Mouse (Mus musculus): ENCODE measurements at regions not wholly inside any gene's neighbourhood (a gene's known extent, or its start where the extent isn't known, plus 50 kb on each side); places are given as distances from the start of the nearest gene placed in this dataset.

DNA sequence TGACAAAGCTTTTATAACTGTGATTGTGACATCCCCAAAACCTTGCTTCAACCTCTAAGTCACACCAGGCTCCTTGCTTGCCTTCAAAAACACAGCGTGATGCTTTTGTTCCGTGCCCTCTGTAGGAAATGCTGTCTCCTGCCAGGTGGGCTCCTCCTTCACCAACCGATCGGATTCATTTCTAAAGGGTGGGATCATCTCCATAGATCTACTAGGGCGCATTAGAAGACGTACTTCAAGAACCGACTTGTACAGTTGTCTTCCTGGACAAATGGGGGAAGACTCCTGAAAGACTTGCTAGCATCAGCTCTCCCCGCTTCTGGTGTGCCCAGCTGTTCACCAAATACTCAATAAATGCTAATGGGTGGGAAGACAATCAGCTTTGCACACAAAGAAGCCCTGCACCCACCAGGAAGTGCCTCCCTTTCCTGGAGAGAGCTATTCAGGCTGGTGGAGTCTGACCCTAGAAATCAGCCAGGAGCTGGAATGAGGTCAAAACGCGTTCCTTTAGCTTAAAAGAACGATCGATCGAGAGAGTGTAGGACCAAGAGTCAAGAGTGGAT, 53.0 kb downstream of the Hoxa1 start:
- no peak for ATAC-seq (ENCODE audit: poor library complexity, severe bottlenecking)

DNA sequence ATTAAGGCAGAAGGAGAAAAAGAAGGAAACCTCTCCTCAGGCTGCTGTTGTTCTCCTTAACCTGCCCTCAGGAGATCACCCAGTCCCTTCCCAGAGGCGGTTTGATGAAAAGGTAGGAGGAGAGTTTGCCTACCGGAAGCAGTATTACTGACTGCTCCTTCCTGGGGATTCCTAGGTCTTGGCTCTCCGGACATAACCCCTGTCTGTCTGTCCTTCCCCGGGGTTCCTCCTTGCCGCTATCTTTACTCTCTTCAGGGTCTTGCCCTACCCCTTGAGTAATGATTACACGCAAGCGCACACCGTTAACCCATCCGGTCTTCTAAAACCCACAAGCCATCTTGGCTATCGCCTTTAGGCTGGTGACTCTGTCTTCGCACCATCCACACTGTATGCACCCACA, 54.0 kb downstream of the Hoxa1 start:
- ATAC-seq (ENCODE audit: poor library complexity, severe bottlenecking): no peak

DNA sequence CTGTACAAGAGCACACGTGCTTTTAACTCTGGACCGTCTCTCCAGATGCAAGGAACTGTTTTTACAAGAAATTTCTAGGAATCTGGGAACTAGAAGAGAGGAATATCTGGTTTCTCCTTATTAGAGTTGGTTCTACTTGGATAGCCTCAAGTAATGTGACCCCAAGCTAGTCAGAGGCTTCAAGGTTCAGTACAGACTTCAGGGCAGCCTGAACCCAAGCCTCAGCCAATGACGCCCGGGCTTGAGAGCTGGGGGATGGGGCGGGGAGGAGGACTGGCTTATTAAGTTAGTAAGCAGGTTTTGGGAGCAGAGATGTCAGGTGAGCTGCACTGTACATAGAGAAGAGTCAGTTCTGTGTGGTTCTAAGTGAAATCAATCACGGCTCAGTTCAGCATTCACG, 54.5 kb downstream of the Hoxa1 start:
- no peak for ATAC-seq (ENCODE audit: poor library complexity, severe bottlenecking)

DNA sequence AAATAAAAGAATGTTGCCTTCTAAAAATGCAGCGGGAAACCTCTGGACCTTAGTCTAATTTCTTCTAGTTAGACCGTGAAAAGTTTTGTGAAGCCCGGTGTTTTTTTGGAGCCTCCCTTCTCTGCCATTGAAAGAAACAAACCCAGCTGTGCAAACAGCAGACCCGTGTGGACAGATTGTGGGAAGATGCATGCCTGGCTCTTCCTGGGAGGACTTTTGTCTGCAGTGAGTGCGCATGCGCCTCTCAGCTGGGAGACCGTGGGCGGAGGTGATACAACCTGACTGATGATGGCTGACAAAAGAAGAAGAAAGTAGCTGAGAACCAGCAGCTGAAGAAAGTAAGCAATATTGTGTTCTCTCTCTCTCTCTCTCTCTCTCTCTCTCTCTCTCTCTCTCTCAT, 55.4 kb downstream of the Hoxa1 start:
- no peak for ATAC-seq (ENCODE audit: poor library complexity, severe bottlenecking)

DNA sequence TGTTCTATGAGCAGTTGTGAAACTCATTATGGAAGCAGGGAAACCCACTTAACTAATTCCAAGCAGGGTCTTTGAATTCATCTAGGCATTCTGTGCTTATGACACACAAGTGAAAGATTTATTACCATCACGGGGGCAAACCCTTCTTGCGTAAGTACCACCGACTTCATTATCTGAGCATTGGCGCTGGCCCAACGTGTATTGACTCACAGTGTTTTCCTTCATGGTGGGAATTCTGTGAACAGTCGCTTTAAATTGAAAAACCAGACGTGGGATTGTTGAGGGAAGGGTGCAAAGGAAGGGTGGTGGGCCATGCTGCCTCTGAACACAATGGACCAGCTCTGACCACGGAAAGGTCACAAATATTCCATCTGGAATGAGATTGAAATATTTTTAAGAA, 55.9 kb downstream of the Hoxa1 start:
- no peak for ATAC-seq (ENCODE audit: poor library complexity, severe bottlenecking)

DNA sequence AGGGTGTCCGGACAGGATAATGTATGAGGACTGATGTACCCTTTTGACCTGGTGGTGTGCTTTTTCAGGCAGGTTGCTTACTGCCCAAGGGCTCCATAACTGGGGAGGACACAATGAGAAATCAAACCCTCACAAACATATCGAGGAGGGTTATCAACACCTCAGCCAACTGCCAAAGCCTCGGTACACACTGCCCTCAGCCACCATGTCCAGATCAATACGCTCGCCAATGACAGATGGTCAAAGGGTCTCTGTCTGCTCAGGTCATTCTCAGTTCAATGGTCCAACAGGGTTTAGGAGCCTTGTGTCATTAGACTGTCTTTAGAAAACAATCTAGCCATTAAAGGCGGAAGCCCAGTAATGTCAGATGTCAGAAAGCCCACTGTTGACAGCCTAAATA, 56.9 kb downstream of the Hoxa1 start:
- no peak for ATAC-seq (ENCODE audit: poor library complexity, severe bottlenecking)

DNA sequence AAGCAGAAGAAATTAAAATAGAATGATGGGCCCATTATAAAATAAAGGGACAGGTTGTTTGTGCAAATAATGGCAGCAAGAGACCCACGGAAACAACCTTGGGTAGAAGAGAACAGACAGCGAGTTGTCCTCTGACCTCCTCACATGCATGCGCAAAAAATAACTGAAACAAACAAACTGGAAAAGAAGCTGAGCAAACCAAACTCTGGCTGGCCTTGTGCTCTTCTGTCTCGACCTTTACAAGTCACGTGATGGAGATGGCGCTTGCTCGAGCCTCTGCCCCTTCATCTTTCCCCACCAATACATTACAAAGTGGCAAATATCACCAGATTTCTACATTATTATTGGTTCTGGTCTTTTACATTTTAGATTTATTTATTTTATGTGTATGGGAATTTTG, 59.3 kb downstream of the Hoxa1 start:
- no peak for ATAC-seq (ENCODE audit: poor library complexity, severe bottlenecking)

DNA sequence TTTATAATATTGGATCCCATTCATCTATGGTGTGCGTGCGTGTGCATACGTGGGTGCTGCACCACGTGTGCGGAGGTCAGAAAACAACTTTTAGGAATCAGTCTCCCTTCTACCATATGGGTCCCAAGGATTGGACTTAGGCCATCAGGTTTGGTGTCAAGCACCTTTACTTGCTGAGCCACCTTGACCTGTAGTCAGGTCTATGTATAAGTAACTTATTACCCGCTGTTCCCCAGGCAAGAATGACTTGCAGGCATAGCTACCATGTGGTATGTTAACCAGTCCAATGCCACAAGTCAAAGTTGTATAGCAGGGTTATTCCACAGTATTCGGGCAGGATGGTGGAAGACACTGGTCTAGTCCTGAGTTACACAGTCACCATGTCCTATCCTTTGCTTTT, 62.5 kb downstream of the Hoxa1 start:
- no peak for ATAC-seq (ENCODE audit: poor library complexity, severe bottlenecking)

DNA sequence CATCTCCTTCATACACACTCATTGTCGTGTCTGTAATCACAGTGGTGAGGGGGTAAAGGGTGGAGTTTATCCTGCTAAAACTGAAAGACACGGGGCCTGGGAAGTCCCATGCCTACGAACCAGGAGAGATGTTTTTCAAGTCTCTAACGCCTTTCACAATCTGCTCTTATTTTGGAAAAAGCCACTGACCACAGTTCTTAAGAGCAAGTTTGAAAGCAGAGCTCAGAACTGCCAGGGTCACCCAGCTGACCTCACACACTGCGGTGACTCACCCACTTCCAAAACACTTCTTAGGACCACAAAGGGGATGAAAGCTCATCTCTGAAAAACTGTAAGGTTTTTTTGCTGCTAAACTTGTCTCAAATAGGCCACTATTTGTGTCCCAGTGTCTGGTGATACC, 66.7 kb downstream of the Hoxa1 start:
- no peak for ATAC-seq (ENCODE audit: poor library complexity, severe bottlenecking)

DNA sequence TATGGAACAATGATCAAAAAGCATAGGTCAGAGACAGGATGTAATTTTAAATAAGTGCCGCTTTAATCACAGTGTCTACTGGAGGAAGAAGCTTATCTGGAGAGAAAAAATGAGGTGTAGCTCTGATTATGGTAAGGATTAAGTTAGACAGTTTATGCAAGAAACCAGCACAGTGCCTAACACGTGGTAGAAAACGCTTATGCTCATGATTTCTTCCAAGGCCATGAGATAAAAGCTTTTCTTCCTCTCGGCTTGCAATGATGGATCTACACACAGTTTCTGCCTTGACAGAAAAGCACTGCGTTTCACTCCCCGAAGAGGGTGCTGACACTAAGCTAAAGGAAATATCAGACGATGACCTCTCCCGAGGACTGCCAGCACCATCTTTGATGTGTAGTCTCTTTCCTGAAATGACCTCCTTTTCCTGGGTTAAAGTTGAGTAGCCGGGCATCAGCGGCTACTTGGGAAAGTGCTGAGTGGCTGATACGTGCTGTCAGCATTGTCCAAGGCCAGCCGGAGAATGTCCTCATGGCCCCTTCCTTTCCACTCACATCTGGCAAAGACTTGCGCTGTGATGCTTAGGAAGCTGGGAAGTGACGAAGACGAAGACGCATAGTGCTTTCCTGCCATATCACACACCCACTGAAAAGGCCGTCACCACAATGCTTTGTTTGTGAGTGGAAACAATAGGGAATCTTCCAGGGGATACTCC, 72.0 kb downstream of the Hoxa1 start:
- no peak for ATAC-seq (ENCODE audit: poor library complexity, severe bottlenecking)

DNA sequence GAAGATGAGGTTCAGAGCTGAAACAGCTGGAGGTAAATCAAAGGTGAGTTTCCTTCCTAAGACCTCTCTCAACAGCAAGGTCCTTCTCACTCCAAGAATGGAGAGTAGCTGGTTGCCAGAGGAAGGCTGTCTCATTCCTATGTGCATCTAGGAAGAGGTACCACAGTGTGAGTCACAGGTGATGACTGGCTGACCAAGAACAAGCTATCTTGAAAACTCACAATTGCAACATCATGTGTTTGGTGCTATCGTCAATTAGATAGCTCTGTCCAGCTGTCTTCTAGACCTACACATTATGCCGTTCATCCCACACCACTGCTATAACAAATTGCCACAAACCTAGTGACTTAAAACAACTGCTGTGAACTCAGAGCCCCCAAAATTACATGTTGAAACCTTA, 72.3 kb upstream of the Skap2 start:
- no peak for ATAC-seq (ENCODE audit: poor library complexity, severe bottlenecking)

DNA sequence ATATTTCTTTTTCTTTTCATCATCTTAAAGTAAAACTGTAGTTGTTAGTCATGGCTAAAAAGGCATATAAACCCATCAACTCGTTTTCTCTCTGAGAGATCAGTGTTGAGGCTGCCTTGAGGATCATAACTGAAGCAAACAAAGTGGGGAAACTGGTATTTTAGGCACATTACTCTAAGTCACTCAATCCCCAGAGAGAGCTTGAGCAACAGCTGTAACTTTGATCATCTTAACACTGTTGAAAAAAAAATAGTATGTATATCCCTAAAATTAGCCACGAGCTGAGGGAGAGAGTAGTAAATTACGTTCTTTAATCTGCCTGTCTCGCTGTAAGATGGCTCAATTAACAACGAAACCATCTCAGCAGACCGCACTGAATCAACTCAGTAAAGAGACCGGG, 67.2 kb upstream of the Skap2 start:
- no peak for ATAC-seq (ENCODE audit: poor library complexity, severe bottlenecking)

DNA sequence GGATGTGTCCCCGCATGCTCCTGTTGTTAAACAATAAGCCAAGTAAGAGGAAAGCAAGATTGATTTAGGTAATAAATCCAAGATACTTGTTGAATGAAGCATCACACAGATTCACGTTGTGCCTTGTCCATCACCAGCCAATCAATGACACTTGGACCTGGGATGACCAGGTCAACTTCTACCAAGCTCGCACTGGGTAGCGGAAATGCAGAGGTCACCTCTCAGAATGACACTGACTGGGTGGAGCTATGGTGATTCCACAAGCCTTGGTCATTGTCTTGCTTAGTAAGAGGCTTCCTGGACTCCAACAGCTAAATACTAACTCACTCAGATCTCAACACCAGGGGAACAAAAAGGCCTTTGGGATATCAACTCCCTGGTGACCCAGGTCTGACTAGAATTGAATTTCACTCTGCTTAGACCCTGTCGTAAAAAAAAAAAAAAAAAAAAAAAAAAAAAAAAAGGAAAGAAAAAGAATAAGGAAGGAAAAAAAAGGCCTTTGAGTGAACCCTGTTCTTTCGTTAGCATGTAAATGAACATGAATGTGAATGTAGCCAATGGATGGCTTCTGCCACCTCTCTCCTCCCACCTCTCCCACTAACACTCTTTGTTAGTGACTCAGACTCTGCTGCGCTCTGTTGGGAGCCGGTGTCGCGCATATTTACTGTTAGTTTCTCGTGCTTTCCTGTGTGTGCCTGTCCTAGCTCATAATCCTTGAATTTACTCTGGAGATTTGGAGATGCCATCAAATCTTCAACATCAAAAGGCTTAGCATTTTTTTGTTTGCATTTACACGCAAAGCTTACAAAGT, 66.4 kb upstream of the Skap2 start:
- no peak for ATAC-seq (ENCODE audit: poor library complexity, severe bottlenecking)

DNA sequence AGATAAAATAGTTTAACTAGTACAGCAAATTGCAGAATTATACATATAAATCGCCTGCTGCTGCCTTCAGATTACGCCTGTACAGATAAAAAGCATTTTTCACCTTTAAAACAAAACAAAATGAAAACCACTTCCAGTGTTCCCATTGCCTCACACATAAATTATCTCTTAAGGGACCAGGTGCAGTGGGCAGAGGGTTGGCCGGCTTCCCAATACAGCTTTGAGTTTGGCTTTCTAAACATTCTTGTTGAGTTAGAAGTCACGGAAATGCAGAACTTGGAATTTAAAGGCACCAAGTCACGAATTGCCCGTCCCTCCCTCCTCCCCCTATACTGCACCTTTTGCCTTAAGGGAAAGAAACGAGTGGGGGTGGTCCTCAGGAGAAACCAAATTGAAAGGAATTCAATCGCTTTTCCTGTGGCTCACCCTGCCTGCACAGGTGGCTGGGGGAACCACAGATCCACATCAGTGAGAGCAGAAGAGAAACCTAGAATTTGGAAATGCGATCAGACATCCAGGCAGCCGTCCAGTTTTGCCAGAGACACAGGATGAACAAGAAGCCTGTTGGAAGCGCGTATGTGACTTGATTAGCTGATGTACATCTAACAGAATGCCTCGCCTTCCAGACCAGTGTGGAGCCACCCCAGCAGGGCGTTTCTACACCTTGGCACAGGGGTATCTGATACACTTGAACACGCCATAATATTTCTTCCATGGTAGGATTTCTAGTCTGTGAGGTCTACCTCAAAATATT, 64.0 kb upstream of the Skap2 start:
- ATAC-seq (ENCODE audit: poor library complexity, severe bottlenecking): no peak

DNA sequence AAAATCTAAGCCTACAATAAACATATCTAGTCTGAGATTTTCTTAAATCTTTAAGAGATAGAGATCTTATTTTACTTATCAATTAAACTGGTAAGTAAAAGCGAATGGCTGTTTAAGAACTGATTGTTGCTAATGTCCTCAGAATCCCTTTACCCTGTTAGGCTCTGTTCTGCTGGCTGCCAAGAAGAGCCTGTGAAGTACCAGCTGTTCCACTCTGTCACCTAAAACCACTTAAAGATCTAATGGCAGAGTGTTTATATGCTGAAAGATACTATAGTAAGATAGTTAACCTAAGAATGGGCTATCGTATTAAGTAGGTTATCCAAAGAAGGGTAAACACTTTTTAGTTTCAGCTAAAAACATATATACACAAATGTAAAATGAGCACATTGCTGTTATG, 62.6 kb upstream of the Skap2 start:
- ATAC-seq (ENCODE audit: poor library complexity, severe bottlenecking): no peak

DNA sequence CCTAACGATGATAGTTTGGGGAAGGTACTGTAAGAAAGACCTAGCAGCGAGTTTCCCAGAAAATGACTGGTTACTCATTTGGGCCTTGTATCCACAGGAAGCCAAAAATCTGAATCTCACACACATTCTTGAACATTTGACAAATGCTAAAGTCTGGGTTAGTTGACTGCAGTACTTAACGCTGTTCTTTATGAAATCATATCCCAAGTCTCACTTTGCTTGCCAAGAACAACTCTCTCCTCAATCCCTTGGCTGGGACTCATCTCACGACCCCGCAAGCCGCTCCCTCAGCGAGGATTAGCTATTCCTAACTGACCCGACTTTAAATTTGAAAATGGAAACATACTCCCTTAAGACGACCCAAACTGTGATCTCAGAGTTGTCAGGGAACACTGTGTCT, 54.8 kb upstream of the Skap2 start:
- ATAC-seq (ENCODE audit: poor library complexity, severe bottlenecking): no peak

DNA sequence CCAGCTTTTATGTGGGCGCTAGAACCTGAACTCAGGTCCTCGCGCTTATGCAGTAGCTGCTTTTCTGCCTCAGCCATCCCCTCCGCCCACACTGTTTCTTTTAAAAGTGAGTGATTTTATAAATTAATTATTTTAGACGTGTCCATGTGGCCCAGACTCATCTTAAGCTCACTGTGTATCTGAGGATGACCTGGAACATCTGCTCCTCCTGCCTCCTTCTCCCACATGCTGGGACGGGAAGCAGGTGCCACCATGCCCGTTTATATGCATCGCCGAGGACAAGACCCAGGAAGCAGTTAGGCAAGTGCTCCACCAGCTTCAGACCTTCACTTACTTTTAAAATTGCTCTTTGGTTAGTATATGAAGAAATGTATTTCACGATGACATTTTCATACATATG, 53.3 kb upstream of the Skap2 start:
- no peak for ATAC-seq (ENCODE audit: poor library complexity, severe bottlenecking)

DNA sequence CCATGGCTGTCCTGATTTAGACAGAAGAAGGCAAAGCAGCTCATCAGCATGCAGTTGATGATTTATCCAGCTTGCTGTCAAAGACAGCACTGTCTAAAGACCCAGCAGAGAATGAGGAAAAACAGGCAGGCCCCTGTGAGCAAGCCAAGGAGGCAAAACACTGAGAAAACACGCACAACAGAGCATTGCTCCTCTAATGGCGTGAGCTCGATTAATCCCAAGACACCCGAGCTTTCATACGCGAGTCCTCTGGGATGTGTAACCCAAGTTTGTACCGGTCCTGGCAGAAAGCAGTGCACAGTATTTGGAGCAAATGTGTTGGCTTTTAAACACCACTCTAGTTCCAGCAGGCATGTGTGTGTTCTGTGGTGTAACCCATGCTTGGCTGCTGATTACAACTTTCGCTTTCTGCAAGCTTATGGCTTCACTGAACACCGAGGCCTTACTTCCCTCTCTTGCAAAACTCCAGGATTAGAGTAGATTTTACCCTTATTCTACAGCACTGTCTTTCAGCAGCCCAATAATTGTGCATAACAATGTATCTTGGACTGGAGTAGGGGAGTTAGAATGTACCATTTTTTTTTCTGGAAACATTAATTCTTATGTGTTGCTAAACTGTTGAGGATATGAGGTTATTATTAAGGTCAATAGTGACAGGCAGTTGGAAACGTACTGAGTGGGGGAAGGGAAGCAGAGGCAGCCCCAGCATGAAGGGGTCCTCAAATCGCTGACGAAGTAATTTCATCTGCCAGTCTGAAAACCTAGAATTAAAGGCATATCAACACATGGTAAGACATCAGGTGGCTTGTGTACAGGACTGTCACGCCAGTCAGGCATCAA, 52.0 kb upstream of the Skap2 start:
- peak; percentile 51 for ATAC-seq (ENCODE audit: poor library complexity, severe bottlenecking)
